Mouse (Mus musculus) liver, postnatal 0 days (tissue): ENCODE results near the gene Atcay.

Source experiments
- CTCF ChIP-seq: sonication (generic); IDR thresholded peaks from 2 replicates; pipeline ENCODE4 v1.5.1; 2016; ENCODE audit warnings: antibody characterized with exemption, low read depth
- EP300 ChIP-seq: IDR thresholded peaks from 2 replicates; pipeline ENCODE4 v1.6.1; 2016; ENCODE audit warnings: antibody characterized with exemption, low read depth, mild to moderate bottlenecking

DNA sequence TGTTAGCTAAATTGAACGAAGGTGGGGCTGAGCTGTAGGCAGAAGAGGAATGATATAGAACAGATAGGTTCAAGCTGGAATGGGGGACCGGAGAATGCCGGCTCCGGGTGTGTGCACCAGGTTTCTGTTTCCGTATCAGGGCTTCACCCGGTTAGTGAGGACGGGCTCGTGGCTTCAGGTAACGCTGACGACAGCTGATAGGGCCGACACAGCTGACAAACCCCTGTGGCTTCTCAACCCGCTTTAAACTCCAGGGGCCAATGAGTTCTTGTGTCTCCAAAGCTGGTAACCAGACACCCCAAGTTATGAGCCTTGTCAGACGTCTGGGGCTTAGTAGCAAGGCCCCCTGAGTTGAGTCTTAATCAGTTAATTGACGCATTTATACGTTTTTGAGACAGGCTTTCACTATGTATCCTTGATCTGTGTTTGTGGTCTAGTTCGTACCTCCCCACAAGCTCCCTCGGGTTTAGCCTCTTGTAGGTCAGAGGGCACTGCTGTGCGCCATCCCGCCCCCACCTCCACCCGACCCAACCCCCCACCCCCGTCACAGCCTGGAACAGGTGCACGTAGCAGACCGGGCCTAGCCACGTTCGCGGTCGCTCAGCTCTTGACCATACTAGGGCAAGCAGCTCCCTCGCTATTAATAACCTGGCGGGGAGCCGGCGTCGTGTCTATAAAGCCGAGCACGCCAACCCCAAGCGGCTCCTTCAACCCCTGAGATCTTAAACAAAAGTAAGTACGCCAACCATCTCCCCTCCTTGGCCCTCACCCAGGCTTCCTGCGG lies 36.5 kb downstream of the Atcay start:
- no peak for TF ChIP-seq EP300
- TF ChIP-seq CTCF = no peak
